Mouse (Mus musculus) heart, adult 10 weeks (tissue): Measurements from ENCODE around the gene Tc2n. TPM values are rescaled to one million over a fixed set of nuclear protein-coding genes. Genes with fewer than 3 reads are reported as not detected.

ENCODE experiments used
- polyA plus RNA-seq: library from polyadenylated mRNA; stranded (reverse); fragments of 350-450 nt; fragmentation: Illumina TruSeq; extraction: RNeasy Lipid Tissue Mini Kit (QIAGEN cat#74804); gene quantifications from one replicate; pipeline ENCODE4 v1.2.3, GENCODE M21; 2014; ENCODE audit warnings: low read depth, low replicate concordance

The Tc2n gene
- 0.08 TPM for polyA plus RNA-seq

DNA sequence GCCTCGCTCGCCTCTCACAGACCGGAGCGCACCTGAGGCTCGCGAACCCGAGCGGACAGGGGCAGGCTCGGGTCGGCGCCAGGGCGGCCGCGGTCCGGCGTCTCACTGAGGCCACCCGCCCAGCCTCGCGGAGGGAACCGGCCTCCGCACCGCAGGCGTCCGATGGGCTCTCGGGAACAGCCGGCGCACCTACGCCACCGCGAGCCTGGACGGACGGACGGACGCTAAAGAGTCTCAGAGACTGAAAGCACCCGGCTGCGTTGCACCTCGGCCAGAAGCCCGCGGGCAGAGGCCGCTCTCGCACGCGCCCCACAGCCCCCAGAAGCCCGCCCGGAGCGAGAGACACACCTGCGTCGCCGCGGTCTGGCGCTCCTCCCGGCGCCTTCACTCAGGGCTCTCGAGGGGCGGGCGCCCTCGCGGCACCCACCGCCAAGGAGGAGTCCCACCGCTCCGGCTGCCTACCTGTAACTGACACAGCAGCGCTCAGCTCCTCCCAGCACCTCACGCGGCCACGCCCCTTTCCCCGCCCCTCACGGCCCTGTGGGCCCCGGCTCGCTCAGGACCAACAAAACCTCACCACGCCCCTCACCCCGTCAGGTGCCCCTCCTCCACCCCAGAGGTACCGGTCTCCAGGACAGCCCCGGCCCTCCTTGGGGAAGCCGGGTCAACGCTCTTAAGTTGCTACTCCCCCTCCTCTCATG is at the start of gene Tc2n:
Gene Tc2n (minus strand): TSS at position 470 of the 701 bp plus-strand sequence.

Other genes with a start within 250 kb of the Tc2n start
- 27.4 TPM for gene Fbln5, start 100.5 kb upstream of the Tc2n start, polyA plus RNA-seq
- gene Trip11, start 194.7 kb upstream of the Tc2n start, polyA plus RNA-seq, result 18.0 TPM
- gene Atxn3, start 239.7 kb upstream of the Tc2n start, polyA plus RNA-seq, result 6.4 TPM